Mouse (Mus musculus) liver, embryonic 14.5 days (tissue): ENCODE data around the gene Znrf3. TPM values are rescaled to one million over a fixed set of nuclear protein-coding genes. Genes with fewer than 3 reads are reported as not detected.

Source experiments
- ATAC-seq: fragments of 200-750 bp; cut with Nextera tagmentation; 2 replicates; pipeline ENCODE4 v1.8.0; 2017; ENCODE audit warnings: moderate number of reproducible peaks, mild to moderate bottlenecking, moderate library complexity; ENCODE audit not compliant: insufficient read depth
- DNase-seq, 3 experiments: peaks; one replicate each; pipeline ENCODE4 v3.0.0-alpha.2; 2012 to 2013; ENCODE audit warnings: low read depth in 3 of 3, low spot score in 3 of 3
- H3K27ac ChIP-seq: fragments of 300-500 bp; sonication (generic); 2 replicates; pipeline ENCODE4 v1.5.1; 2014; ENCODE audit warnings: moderate library complexity, mild to moderate bottlenecking, control low read depth, inconsistent platforms
- H3K27me3 ChIP-seq: fragments of 300-500 bp; sonication (generic); 2 replicates; pipeline ENCODE4 v1.6.1; 2014; ENCODE audit warnings: mild to moderate bottlenecking, low read length, moderate library complexity; ENCODE audit not compliant: control insufficient read depth, insufficient read depth
- H3K36me3 ChIP-seq: fragments of 300-500 bp; sonication (generic); replicated peaks from 2 replicates; pipeline ENCODE4 v1.6.1; 2014; ENCODE audit warnings: low read depth; ENCODE audit not compliant: control insufficient read depth, insufficient read depth
- H3K4me1 ChIP-seq, 2 experiments: fragments of 200-500 bp in 1 of 2; fragments of 300-500 bp in 1 of 2; sonication (generic) in 1 of 2; replicated peaks; 2 replicates each; pipeline ENCODE4 v1.6.1; 2012 to 2014; ENCODE audit warnings: antibody characterized with exemption in 1 of 2, inconsistent platforms in 1 of 2, low read length in 1 of 2; ENCODE audit not compliant: control insufficient read depth in 2 of 2, insufficient read depth in 2 of 2
- H3K4me2 ChIP-seq: fragments of 300-500 bp; sonication (generic); 2 replicates; pipeline ENCODE4 v1.6.1; 2014; ENCODE audit warnings: low read depth, mild to moderate bottlenecking, control low read depth, moderate library complexity
- H3K4me3 ChIP-seq, 2 experiments: fragments of 200-500 bp in 1 of 2; fragments of 300-500 bp in 1 of 2; sonication (generic) in 1 of 2; 2 replicates each; pipeline ENCODE4 v1.5.1; 2012 to 2014; ENCODE audit warnings: low read depth in 2 of 2, low read length in 2 of 2, mild to moderate bottlenecking in 2 of 2, control low read depth in 1 of 2, inconsistent platforms in 1 of 2, moderate library complexity in 1 of 2; ENCODE audit not compliant: insufficient read depth in 1 of 2
- H3K9ac ChIP-seq: fragments of 300-500 bp; sonication (generic); replicated peaks from 2 replicates; pipeline ENCODE4 v1.6.1; 2014; ENCODE audit warnings: mild to moderate bottlenecking, control low read depth, moderate library complexity
- H3K9me3 ChIP-seq: fragments of 300-500 bp; sonication (generic); 2 replicates; pipeline ENCODE4 v1.6.1; 2016; ENCODE audit warnings: low read length, mixed read lengths; ENCODE audit not compliant: control insufficient read depth
- CTCF ChIP-seq: IDR thresholded peaks from 2 replicates; pipeline ENCODE4 v1.5.1; 2016; ENCODE audit warnings: antibody characterized with exemption, low read depth, control low read depth
- EP300 ChIP-seq: IDR thresholded peaks from 2 replicates; pipeline ENCODE4 v1.6.1; 2016; ENCODE audit warnings: antibody characterized with exemption, low read depth
- WGBS: fragments of 180-500 bp; shearing (Covaris S2); extraction: QIAGEN DNeasy Blood & Tissue Kit; methylation state at CpG from one replicate; pipeline ENCODE4 v1.1.7; 2014; ENCODE audit not compliant: insufficient replicate concordance; 5-methylcytosine and 5-hydroxymethylcytosine counted together
- polyA plus RNA-seq, 2 experiments: library from polyadenylated mRNA; depleted of rRNA in 1 of 2; stranded (reverse) in 1 of 2; unstranded in 1 of 2; fragments of >200 nt; fragmentation: Nextera tagmentation in 1 of 2; extraction: Ambion mirVana in 1 of 2; gene quantifications; 2 replicates each; pipeline versions ENCODE4 v1.2.1 to v1.2.3; 2012 to 2014

Gene Znrf3
- polyA plus RNA-seq, 2 experiments = 1.4 to 2.4 TPM

- Histone ChIP-seq H3K36me3 (no peaks in the 10 kb centered on the region), H3K4me3 (no peak overlapping the region), H3K4me2 (no peak overlapping the region), H3K27ac (no peak overlapping the region), H3K9ac (no peak overlapping the region), H3K4me1 (no peaks in the 10 kb centered on the region), H3K9me3 (no peaks in the 10 kb centered on the region), H3K27me3 (no peaks in the 10 kb centered on the region)
- no peak for TF ChIP-seq CTCF
- no peak for TF ChIP-seq EP300
- 63% methylated on average over 1 of the region's 1 CpGs for WGBS
- DNase-seq (no peak), ATAC-seq (no peak)
Measured at GRCm38 (mm10) chr11:5321687-5322086, 123.0 kb downstream of the Znrf3 start.

GRCm38 (mm10) chr11:5318976-5319375 lies 125.7 kb downstream of the Znrf3 start:
- TF ChIP-seq EP300 (no peak), CTCF (no peak)
- no peak for DNase-seq

GRCm38 (mm10) chr11:5318035-5318775 lies 126.4 kb downstream of the Znrf3 start:
- WGBS = 66% methylated on average over 8 of the region's 8 CpGs
- peaks cover 0 to 2% of the 10 kb centered on the region in 2 experiments; a peak in 1 of 4 replicates for H3K4me1 ChIP-seq
- H3K4me3 ChIP-seq = no peak overlapping the region
- no peaks in the 10 kb centered on the region for H3K27me3 ChIP-seq
- H3K9me3 ChIP-seq = no peaks in the 10 kb centered on the region
- H3K9ac ChIP-seq = no peak overlapping the region
- no peak overlapping the region for H3K4me2 ChIP-seq
- H3K27ac ChIP-seq = no peak overlapping the region
- H3K36me3 ChIP-seq = no peaks in the 10 kb centered on the region
- TF ChIP-seq EP300 = no peak
- TF ChIP-seq CTCF = no peak
- ATAC-seq (no peak), DNase-seq (no peak)

More at GRCm38 (mm10) chr11:5318976-5319375, 125.7 kb downstream of the Znrf3 start:
- ATAC-seq = no peak
- Histone ChIP-seq H3K27ac (no peak overlapping the region), H3K4me3 (no peak overlapping the region), H3K4me1 (peaks cover 0 to 2% of the 10 kb centered on the region in 2 experiments; a peak in 1 of 4 replicates), H3K9ac (no peak overlapping the region), H3K9me3 (no peaks in the 10 kb centered on the region), H3K27me3 (no peaks in the 10 kb centered on the region), H3K36me3 (no peaks in the 10 kb centered on the region), H3K4me2 (no peak overlapping the region)
- WGBS = 72% methylated on average over 2 of the region's 2 CpGs

GRCm38 (mm10) chr11:5314796-5315195 lies 129.9 kb downstream of the Znrf3 start:
- Histone ChIP-seq H3K4me3 (no peak overlapping the region), H3K9ac (no peak overlapping the region), H3K9me3 (no peaks in the 10 kb centered on the region), H3K36me3 (no peaks in the 10 kb centered on the region), H3K27ac (no peak overlapping the region), H3K4me2 (no peak overlapping the region), H3K4me1 (peaks cover 0 to 2% of the 10 kb centered on the region in 2 experiments; a peak in 1 of 4 replicates), H3K27me3 (no peaks in the 10 kb centered on the region)
- no peak for TF ChIP-seq CTCF
- no peak for TF ChIP-seq EP300
- ATAC-seq (no peak), DNase-seq (no peak)

GRCm38 (mm10) chr11:5314330-5314741 lies 130.3 kb downstream of the Znrf3 start:
- Histone ChIP-seq H3K9ac (no peak overlapping the region), H3K27ac (no peak overlapping the region), H3K4me2 (no peak overlapping the region), H3K9me3 (no peaks in the 10 kb centered on the region), H3K4me3 (no peak overlapping the region), H3K4me1 (peaks cover 0 to 2% of the 10 kb centered on the region in 2 experiments; a peak in 1 of 4 replicates), H3K36me3 (no peaks in the 10 kb centered on the region), H3K27me3 (no peaks in the 10 kb centered on the region)
- DNase-seq (no peak), ATAC-seq (no peak)
- WGBS = 54% methylated on average over 3 of the region's 3 CpGs
- TF ChIP-seq CTCF (no peak), EP300 (no peak)
